Mouse (Mus musculus) embryonic facial prominence, embryonic 13.5 days (tissue): ENCODE measurements around the gene Itgax. TPM values are rescaled to one million over a fixed set of nuclear protein-coding genes. Genes with fewer than 3 reads are reported as not detected.

Experiments used
- ATAC-seq: fragments of 200-750 bp; cut with Nextera tagmentation; 2 replicates; pipeline ENCODE4 v1.8.0; 2017; ENCODE audit warnings: low read depth; ENCODE audit not compliant: insufficient number of reproducible peaks, insufficient read depth, low FRiP score, low TSS enrichment
- H3K27ac ChIP-seq: fragments of 300-500 bp; sonication (generic); 2 replicates; pipeline ENCODE4 v1.5.1; 2015; ENCODE audit warnings: moderate library complexity, mild to moderate bottlenecking, inconsistent platforms
- H3K27me3 ChIP-seq: fragments of 300-500 bp; sonication (generic); 2 replicates; pipeline ENCODE4 v1.6.1; 2015; ENCODE audit warnings: mild to moderate bottlenecking, inconsistent platforms
- H3K36me3 ChIP-seq: fragments of 300-500 bp; sonication (generic); 2 replicates; pipeline ENCODE4 v1.6.1; 2015; ENCODE audit warnings: mild to moderate bottlenecking, inconsistent platforms
- H3K4me1 ChIP-seq: fragments of 300-500 bp; sonication (generic); 2 replicates; pipeline ENCODE4 v1.6.1; 2015; ENCODE audit warnings: inconsistent platforms
- H3K4me2 ChIP-seq: fragments of 300-500 bp; sonication (generic); 2 replicates; pipeline ENCODE4 v1.6.1; 2015; ENCODE audit warnings: moderate library complexity, mild to moderate bottlenecking, inconsistent platforms
- H3K4me3 ChIP-seq: fragments of 300-500 bp; sonication (generic); 2 replicates; pipeline ENCODE4 v1.5.1; 2015; ENCODE audit warnings: mild to moderate bottlenecking, inconsistent platforms
- H3K9ac ChIP-seq: fragments of 300-500 bp; sonication (generic); 2 replicates; pipeline ENCODE4 v1.6.1; 2015; ENCODE audit warnings: mild to moderate bottlenecking, inconsistent platforms
- H3K9me3 ChIP-seq: fragments of 300-500 bp; sonication (generic); 2 replicates; pipeline ENCODE4 v1.6.1; 2016; ENCODE audit warnings: inconsistent platforms
- WGBS: fragments of 180-500 bp; shearing (Covaris S2); methylation state at CpG from one replicate; pipeline ENCODE4 v1.1.7; 2015; ENCODE audit warnings: mixed read lengths; 5-methylcytosine and 5-hydroxymethylcytosine counted together
- polyA plus RNA-seq: library from polyadenylated mRNA; unstranded; fragments of >200 nt; fragmentation: Nextera tagmentation; extraction: Ambion mirVana; gene quantifications from 2 replicates; pipeline ENCODE4 v1.2.1, GENCODE M21; 2015

Itgax gene
- polyA plus RNA-seq, 1 experiment from 2014 or later: not detected

DNA sequence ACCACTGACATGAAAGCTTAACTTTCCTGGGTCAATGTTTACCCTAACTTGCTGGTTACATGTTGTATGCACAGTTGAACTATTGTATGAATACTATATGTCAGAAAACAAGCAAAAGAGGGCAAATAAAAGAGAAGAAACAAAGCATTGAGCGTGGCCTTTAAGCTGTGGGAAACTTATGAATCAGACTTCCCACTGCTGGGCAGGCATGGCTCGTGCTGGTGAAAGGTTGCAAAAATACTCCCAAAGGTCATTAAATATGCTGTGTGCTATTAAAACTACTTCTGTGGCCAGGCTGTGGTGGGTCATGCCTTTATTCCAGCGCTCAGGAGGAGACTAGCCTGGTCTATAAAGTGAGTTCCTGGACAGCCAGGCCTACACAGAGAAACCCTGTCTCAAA lies 40.6 kb downstream of the Itgax start:
- Histone ChIP-seq H3K36me3 (no peaks in the 10 kb centered on the region), H3K4me3 (no peak overlapping the region), H3K27ac (no peak overlapping the region), H3K9ac (no peak overlapping the region), H3K9me3 (no peaks in the 10 kb centered on the region), H3K4me1 (no peaks in the 10 kb centered on the region), H3K27me3 (no peaks in the 10 kb centered on the region), H3K4me2 (no peak overlapping the region)
- no peak for ATAC-seq
- WGBS: 79% methylated on average over 3 of the region's 3 CpGs

DNA sequence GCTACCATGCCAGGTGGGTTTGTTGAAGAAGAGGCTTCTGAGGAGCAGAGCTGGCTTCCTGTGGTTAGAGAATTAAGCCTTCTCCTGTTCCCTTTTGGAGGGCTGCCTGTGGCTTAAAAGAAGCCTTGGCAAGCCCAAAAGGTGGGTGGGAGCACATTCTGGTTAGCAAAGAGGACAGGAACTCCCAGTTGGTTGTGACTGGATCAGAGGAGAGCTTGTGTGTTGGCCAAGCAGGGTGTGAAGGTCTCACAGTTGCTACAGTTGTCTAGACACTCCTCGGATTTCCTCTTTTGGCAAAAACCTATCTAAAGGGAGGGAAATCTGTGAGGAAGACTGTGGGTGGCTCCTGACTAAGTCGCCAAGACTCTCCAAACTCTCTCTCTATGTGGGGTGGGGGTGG lies 49.0 kb downstream of the Itgax start:
- no peak overlapping the region for H3K9ac ChIP-seq
- no peak for ATAC-seq
- no peaks in the 10 kb centered on the region for H3K36me3 ChIP-seq
- H3K9me3 ChIP-seq: no peaks in the 10 kb centered on the region
- H3K4me2 ChIP-seq: no peak overlapping the region
- H3K4me3 ChIP-seq: no peak overlapping the region
- no peaks in the 10 kb centered on the region for H3K4me1 ChIP-seq
- 82% methylated on average over 2 of the region's 2 CpGs for WGBS
- H3K27ac ChIP-seq: no peak overlapping the region
- no peaks in the 10 kb centered on the region for H3K27me3 ChIP-seq

DNA sequence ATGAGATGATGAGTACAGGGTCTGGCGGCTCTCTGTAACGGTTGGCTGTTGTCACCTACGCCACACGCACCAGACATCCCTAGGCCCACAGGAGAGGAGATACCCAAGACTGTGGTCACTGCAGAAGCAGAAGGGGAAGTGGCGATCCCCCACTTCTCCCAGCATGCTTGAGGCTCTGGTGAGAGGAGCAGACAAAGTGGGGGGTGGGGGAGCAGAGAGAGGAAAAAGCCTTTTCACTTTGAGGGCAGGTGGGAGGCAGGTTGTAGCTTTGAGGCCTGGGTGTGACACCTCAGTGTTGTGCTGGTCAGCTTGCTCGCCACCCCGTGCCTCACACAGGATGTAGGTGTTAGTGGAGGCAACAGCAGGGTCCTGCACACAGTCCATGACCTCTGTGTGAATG lies 50.8 kb downstream of the Itgax start:
- Histone ChIP-seq H3K36me3 (no peaks in the 10 kb centered on the region), H3K27me3 (no peaks in the 10 kb centered on the region), H3K4me3 (no peak overlapping the region), H3K9ac (no peak overlapping the region), H3K4me1 (no peaks in the 10 kb centered on the region), H3K4me2 (no peak overlapping the region), H3K27ac (no peak overlapping the region), H3K9me3 (no peaks in the 10 kb centered on the region)
- 80% methylated on average over 7 of the region's 7 CpGs for WGBS
- ATAC-seq: no peak

DNA sequence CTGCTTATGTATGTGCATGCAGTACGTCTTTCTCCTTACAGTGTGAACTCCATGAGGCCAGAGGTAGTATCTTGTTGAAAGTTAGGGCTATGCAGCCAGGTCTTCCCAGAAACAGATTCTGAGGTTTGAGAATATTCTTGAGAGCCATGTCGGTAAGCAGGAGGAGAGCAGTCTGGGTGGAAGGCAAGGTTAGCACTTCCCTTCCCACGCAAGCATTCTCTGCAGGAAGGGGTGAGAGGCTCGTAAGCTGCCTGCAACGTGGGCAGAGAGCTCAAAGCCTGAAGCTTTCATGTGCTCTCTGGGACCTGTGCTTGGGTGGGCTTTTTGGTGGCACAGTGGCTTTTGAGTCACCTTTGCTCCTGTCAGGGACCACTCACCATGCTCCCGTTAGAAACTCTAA lies 51.2 kb downstream of the Itgax start:
- no peaks in the 10 kb centered on the region for H3K4me1 ChIP-seq
- no peaks in the 10 kb centered on the region for H3K36me3 ChIP-seq
- no peak overlapping the region for H3K27ac ChIP-seq
- no peaks in the 10 kb centered on the region for H3K27me3 ChIP-seq
- 77% methylated on average over 6 of the region's 6 CpGs for WGBS
- H3K4me3 ChIP-seq: no peak overlapping the region
- no peak overlapping the region for H3K9ac ChIP-seq
- H3K9me3 ChIP-seq: no peaks in the 10 kb centered on the region
- H3K4me2 ChIP-seq: no peak overlapping the region
- no peak for ATAC-seq

DNA sequence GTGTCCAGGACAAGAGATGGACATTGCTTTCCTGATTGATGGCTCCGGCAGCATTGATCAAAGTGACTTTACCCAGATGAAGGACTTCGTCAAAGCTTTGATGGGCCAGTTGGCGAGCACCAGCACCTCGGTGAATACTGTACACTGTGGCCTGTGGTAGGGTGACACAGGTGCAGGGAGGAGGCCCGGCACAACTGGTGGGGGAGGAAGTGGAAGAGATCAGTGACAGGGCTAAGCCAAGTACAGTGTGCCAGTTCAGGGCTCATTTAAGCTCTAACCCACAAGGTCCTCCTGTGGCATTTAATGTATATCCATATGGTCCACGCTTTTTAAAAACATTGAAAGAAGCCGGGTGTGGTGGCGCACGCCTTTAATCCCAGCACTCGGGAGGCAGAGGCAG lies 52.3 kb downstream of the Itgax start:
- H3K36me3 ChIP-seq: no peaks in the 10 kb centered on the region
- H3K4me2 ChIP-seq: no peak overlapping the region
- no peaks in the 10 kb centered on the region for H3K27me3 ChIP-seq
- H3K9ac ChIP-seq: no peak overlapping the region
- no peaks in the 10 kb centered on the region for H3K9me3 ChIP-seq
- ATAC-seq: no peak
- H3K27ac ChIP-seq: no peak overlapping the region
- no peak overlapping the region for H3K4me3 ChIP-seq
- no peaks in the 10 kb centered on the region for H3K4me1 ChIP-seq
- WGBS: 91% methylated on average over 10 of the region's 10 CpGs

Other genes starting within 250 kb of the Itgax start
- 1.4 and 1.5 TPM in 2 replicates for gene Prss53, start 238.6 kb upstream of the Itgax start, polyA plus RNA-seq
- gene Gm21974, start 234.1 kb upstream of the Itgax start, polyA plus RNA-seq: not detected in 2 replicates
- gene Vkorc1, start 233.9 kb upstream of the Itgax start, polyA plus RNA-seq: 136 and 137 TPM in 2 replicates
- 83.2 and 96.8 TPM in 2 replicates for gene Bckdk, start 225.5 kb upstream of the Itgax start, polyA plus RNA-seq
- gene Kat8, start 217.0 kb upstream of the Itgax start, polyA plus RNA-seq: 45.6 and 52.3 TPM in 2 replicates
- gene Prss8, start 199.4 kb upstream of the Itgax start, polyA plus RNA-seq: 8.7 and 14.0 TPM in 2 replicates
- 10.5 and 10.6 TPM in 2 replicates for gene Prss36, start 182.8 kb upstream of the Itgax start, polyA plus RNA-seq
- 540 and 577 TPM in 2 replicates for gene Fus, start 162.1 kb upstream of the Itgax start, polyA plus RNA-seq
- 34.3 and 39.2 TPM in 2 replicates for gene Pycard, start 135.7 kb upstream of the Itgax start, polyA plus RNA-seq
- 0.18 TPM in 1 of 2 replicates, not detected in the other for gene Trim72, start 125.6 kb upstream of the Itgax start, polyA plus RNA-seq
- 0.73 and 0.94 TPM in 2 replicates for gene Itgam, start 66.9 kb upstream of the Itgax start, polyA plus RNA-seq
- gene Gm49368, start 66.9 kb upstream of the Itgax start, polyA plus RNA-seq: not detected in 2 replicates
- not detected in 2 replicates for gene Itgad, start 24.8 kb downstream of the Itgax start, polyA plus RNA-seq
- 2.6 and 5.1 TPM in 2 replicates for gene Cox6a2, start 76.8 kb downstream of the Itgax start, polyA plus RNA-seq
- gene Armc5, start 107.8 kb downstream of the Itgax start, polyA plus RNA-seq: 16.3 and 17.7 TPM in 2 replicates
- gene 9130023H24Rik, start 108.5 kb downstream of the Itgax start, polyA plus RNA-seq: 8.8 and 9.3 TPM in 2 replicates
- 50.4 and 52.5 TPM in 2 replicates for gene Tgfb1i1, start 117.3 kb downstream of the Itgax start, polyA plus RNA-seq
- gene Slc5a2, start 136.1 kb downstream of the Itgax start, polyA plus RNA-seq: 0.42 TPM in 1 of 2 replicates, not detected in the other
- 22.1 and 26.1 TPM in 2 replicates for gene BC017158, start 168.6 kb downstream of the Itgax start, polyA plus RNA-seq